Mouse (Mus musculus): ENCODE data around the gene Slc9a9. TPM values are rescaled to one million over a fixed set of nuclear protein-coding genes. Genes with fewer than 3 reads are reported as not detected.

Gene Slc9a9
- polyA plus RNA-seq, 1 experiment from 2014 or later, result 6.3 TPM

DNA sequence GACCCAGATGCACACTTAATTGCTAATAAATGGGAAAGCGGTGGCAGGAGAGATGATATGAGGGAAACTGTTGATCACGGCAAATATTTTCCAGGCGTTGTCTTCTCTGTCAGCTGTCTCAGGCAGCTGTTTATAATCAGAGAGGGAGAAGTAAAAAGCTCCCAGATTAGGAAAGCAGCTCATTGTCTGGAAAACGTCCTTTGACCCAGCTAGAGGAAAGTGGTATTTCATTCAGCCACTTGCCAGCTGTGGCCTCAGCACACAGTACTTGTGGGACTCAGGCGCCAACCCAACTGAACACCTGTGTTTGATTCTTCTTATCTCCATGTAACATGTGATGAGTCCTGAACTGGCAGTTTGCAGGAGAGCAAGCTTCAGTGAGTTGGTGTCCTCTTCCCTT, 252.4 kb downstream of the Slc9a9 start:
- Histone ChIP-seq H3K4me2 (replicated peaks) (no peak overlapping the region), H3K4me1 (replicated peaks; ENCODE audit: control insufficient read depth, insufficient read depth, low read length) (no peaks in the 10 kb centered on the region), H3K27me3 (ENCODE audit: control insufficient read depth, insufficient read depth, low read length) (no peaks in the 10 kb centered on the region), H3K9me3 (ENCODE audit: control insufficient read depth, low read length) (no peaks in the 10 kb centered on the region), H3K9ac (no peak overlapping the region), H3K4me3 (replicated peaks; ENCODE audit: low read length) (no peak overlapping the region), H3K36me3 (replicated peaks; ENCODE audit: control insufficient read depth, insufficient read depth) (no peaks in the 10 kb centered on the region), H3K27ac (no peak overlapping the region)
- 67% methylated on average over 5 of the region's 5 CpGs for WGBS
- DNase-seq (ENCODE audit: low spot score), result no peak
- ATAC-seq (ENCODE audit: low FRiP score), result no peak

DNA sequence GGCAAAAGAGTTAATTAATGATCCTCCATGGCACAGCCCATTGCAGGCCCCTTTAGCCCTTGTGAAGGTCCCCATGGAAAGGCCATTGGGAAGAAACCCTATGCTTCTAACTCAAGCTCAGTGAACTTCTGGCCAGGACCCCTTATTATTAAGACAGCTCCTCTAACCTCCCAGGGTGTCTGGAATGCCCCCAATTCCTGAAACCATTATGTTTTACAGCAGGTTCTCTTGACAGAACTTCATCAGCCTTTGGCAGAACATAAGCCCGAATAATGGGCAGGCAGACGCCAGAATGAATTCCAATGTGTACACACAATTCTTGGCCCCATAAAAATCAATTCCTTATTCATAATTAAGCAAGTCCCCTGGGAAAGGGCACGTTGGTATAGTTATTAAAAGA, 256.1 kb downstream of the Slc9a9 start:
- DNase-seq (ENCODE audit: low spot score) (no peak), ATAC-seq (ENCODE audit: low FRiP score) (no peak)
- Histone ChIP-seq H3K4me2 (replicated peaks) (no peak overlapping the region), H3K27ac (no peak overlapping the region), H3K4me3 (replicated peaks; ENCODE audit: low read length) (no peak overlapping the region), H3K9ac (no peak overlapping the region), H3K36me3 (replicated peaks; ENCODE audit: control insufficient read depth, insufficient read depth) (no peaks in the 10 kb centered on the region), H3K4me1 (replicated peaks; ENCODE audit: control insufficient read depth, insufficient read depth, low read length) (no peaks in the 10 kb centered on the region), H3K9me3 (ENCODE audit: control insufficient read depth, low read length) (0 out of 2 replicates have a peak, but pooled peaks cover 8% of the 10 kb centered on the region), H3K27me3 (ENCODE audit: control insufficient read depth, insufficient read depth, low read length) (no peaks in the 10 kb centered on the region)
- 51% methylated on average over 3 of the region's 3 CpGs for WGBS

DNA sequence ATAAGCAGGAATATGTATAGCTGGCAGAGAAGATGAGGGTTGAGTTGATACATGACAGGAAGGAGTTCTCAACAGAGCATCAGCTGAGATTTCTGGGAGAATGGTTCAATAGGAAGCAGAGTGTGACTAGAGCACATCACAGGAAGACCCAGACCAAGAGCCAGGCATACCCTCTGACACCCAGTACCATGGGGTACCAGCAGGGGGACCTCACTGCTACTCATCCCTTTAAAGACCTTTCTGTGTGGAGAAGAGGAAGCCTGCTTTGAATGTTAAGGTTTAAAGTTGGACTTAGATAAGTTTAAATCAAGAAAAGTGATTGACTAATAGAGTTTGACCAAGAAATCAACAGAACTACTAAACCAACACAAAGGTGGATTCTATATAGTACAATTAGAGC, 257.4 kb downstream of the Slc9a9 start:
- H3K27ac ChIP-seq, result no peak overlapping the region
- DNase-seq (ENCODE audit: low spot score), result no peak
- no peaks in the 10 kb centered on the region for H3K27me3 ChIP-seq (ENCODE audit: control insufficient read depth, insufficient read depth, low read length)
- no peak for ATAC-seq (ENCODE audit: low FRiP score)
- no peaks in the 10 kb centered on the region for H3K4me1 ChIP-seq (replicated peaks; ENCODE audit: control insufficient read depth, insufficient read depth, low read length)
- H3K4me3 ChIP-seq (replicated peaks; ENCODE audit: low read length), result no peak overlapping the region
- no peak overlapping the region for H3K9ac ChIP-seq
- no peaks in the 10 kb centered on the region for H3K36me3 ChIP-seq (replicated peaks; ENCODE audit: control insufficient read depth, insufficient read depth)
- H3K9me3 ChIP-seq (ENCODE audit: control insufficient read depth, low read length), result 0 out of 2 replicates have a peak, but pooled peaks cover 8% of the 10 kb centered on the region
- H3K4me2 ChIP-seq (replicated peaks), result no peak overlapping the region

DNA sequence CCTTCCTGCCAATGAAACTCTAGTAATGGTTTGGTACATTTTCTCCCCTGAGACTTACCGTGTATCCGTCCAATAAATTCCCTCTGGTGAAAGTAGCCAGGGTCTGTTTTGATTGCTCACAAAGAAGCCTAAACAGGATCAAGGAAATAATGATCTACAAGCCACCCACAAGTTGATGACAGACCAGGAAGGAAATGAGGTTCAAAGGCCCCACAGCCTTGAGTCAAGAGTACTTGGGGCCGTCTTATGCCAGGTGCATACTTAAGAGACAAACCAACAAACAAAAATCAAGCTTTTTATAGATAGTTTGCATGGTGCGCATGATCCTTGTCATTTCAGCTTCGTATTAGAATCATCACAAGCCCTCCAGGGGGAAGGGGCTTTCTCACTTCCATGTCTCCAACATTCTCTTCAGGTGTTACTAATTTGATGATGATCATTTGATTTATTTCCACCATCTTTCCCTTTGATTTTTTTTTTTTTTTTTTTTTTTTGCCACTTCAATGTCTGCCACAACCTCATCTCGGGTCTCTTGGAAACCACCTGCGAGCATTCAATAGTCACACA, 275.9 kb downstream of the Slc9a9 start:
- WGBS, result 88% methylated on average over 7 of the region's 7 CpGs

GRCm38 (mm10) chr9:94947246-94947645, 277.5 kb downstream of the Slc9a9 start:
- 73% methylated on average over 7 of the region's 7 CpGs for WGBS
- no peaks in the 10 kb centered on the region for H3K9me3 ChIP-seq (ENCODE audit: control insufficient read depth, low read length)
- H3K27ac ChIP-seq, result no peak overlapping the region
- no peak overlapping the region for H3K4me2 ChIP-seq (replicated peaks)
- no peaks in the 10 kb centered on the region for H3K4me1 ChIP-seq (replicated peaks; ENCODE audit: control insufficient read depth, insufficient read depth, low read length)
- no peaks in the 10 kb centered on the region for H3K36me3 ChIP-seq (replicated peaks; ENCODE audit: control insufficient read depth, insufficient read depth)
- ATAC-seq (ENCODE audit: low FRiP score) (no peak), DNase-seq (ENCODE audit: low spot score) (no peak)
- H3K9ac ChIP-seq, result no peak overlapping the region
- no peaks in the 10 kb centered on the region for H3K27me3 ChIP-seq (ENCODE audit: control insufficient read depth, insufficient read depth, low read length)
- no peak overlapping the region for H3K4me3 ChIP-seq (replicated peaks; ENCODE audit: low read length)

More for the DNA sequence above, 275.9 kb downstream of the Slc9a9 start:
- H3K9me3 ChIP-seq (ENCODE audit: control insufficient read depth, low read length), result no peaks in the 10 kb centered on the region
- no peaks in the 10 kb centered on the region for H3K27me3 ChIP-seq (ENCODE audit: control insufficient read depth, insufficient read depth, low read length)
- no peak for ATAC-seq (ENCODE audit: low FRiP score)
- H3K4me1 ChIP-seq (replicated peaks; ENCODE audit: control insufficient read depth, insufficient read depth, low read length), result no peaks in the 10 kb centered on the region
- no peak overlapping the region for H3K9ac ChIP-seq
- no peak overlapping the region for H3K4me3 ChIP-seq (replicated peaks; ENCODE audit: low read length)
- no peaks in the 10 kb centered on the region for H3K36me3 ChIP-seq (replicated peaks; ENCODE audit: control insufficient read depth, insufficient read depth)
- DNase-seq (ENCODE audit: low spot score), result no peak
- no peak overlapping the region for H3K27ac ChIP-seq
- H3K4me2 ChIP-seq (replicated peaks), result no peak overlapping the region

GRCm38 (mm10) chr9:94950676-94951075, 281.0 kb downstream of the Slc9a9 start:
- no peaks in the 10 kb centered on the region for H3K4me1 ChIP-seq (replicated peaks; ENCODE audit: control insufficient read depth, insufficient read depth, low read length)
- H3K27me3 ChIP-seq (ENCODE audit: control insufficient read depth, insufficient read depth, low read length), result no peaks in the 10 kb centered on the region
- no peaks in the 10 kb centered on the region for H3K36me3 ChIP-seq (replicated peaks; ENCODE audit: control insufficient read depth, insufficient read depth)
- H3K27ac ChIP-seq, result no peak overlapping the region
- no peak overlapping the region for H3K4me2 ChIP-seq (replicated peaks)
- ATAC-seq (ENCODE audit: low FRiP score) (no peak), DNase-seq (ENCODE audit: low spot score) (no peak)
- WGBS, result 78% methylated on average over 3 of the region's 3 CpGs
- H3K4me3 ChIP-seq (replicated peaks; ENCODE audit: low read length), result no peak overlapping the region
- H3K9me3 ChIP-seq (ENCODE audit: control insufficient read depth, low read length), result no peaks in the 10 kb centered on the region
- no peak overlapping the region for H3K9ac ChIP-seq

DNA sequence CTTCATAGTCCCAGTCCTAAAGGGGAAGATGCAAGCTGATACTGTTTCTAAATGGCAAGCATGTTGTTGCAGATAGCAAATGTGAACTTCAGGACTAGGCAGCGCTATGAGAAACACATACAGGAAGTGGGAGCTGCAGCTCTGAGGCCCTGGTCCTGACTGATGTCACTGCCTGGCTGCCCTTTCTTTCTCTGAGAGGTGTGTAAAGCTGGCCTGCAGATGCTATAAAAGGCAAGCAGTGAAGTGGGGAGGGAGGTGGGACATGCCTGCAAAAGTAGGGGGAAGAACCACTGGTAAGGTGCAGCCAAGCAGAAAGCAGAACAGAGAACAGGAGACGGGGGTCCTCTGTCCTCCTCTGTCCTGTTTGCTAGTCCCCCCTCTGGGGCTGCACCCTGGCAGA, 285.9 kb downstream of the Slc9a9 start:
- Histone ChIP-seq H3K4me1 (replicated peaks; ENCODE audit: control insufficient read depth, insufficient read depth, low read length) (no peaks in the 10 kb centered on the region), H3K36me3 (replicated peaks; ENCODE audit: control insufficient read depth, insufficient read depth) (no peaks in the 10 kb centered on the region), H3K9ac (no peak overlapping the region), H3K4me2 (replicated peaks) (no peak overlapping the region), H3K9me3 (ENCODE audit: control insufficient read depth, low read length) (no peaks in the 10 kb centered on the region), H3K27ac (no peak overlapping the region), H3K27me3 (ENCODE audit: control insufficient read depth, insufficient read depth, low read length) (no peaks in the 10 kb centered on the region), H3K4me3 (replicated peaks; ENCODE audit: low read length) (no peak overlapping the region)
- 58% methylated on average over 2 of the region's 2 CpGs for WGBS
- ATAC-seq (ENCODE audit: low FRiP score), result no peak
- DNase-seq (ENCODE audit: low spot score), result no peak

DNA sequence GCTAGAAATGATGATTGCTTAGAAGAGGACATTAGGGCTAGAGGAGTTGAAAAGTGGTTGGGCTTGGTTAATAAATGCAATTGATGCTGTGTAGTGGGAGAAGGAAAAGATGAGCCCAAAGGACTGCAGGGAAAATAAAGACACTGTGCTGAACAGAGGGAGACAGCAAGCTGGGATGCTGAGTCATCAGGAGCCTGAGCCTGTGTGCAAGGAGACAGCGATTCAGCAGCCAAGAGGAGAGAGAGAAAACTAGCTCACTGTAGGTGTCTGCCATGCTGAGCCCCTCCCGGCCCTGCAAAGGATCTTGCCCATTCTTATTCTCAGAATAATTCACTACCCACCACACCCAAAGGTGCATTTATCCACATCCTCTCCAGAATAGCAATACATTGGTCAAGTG, 288.7 kb downstream of the Slc9a9 start:
- Histone ChIP-seq H3K27me3 (ENCODE audit: control insufficient read depth, insufficient read depth, low read length) (no peaks in the 10 kb centered on the region), H3K36me3 (replicated peaks; ENCODE audit: control insufficient read depth, insufficient read depth) (no peaks in the 10 kb centered on the region), H3K27ac (no peak overlapping the region), H3K4me3 (replicated peaks; ENCODE audit: low read length) (no peak overlapping the region), H3K4me2 (replicated peaks) (no peak overlapping the region), H3K9me3 (ENCODE audit: control insufficient read depth, low read length) (no peaks in the 10 kb centered on the region), H3K9ac (no peak overlapping the region), H3K4me1 (replicated peaks; ENCODE audit: control insufficient read depth, insufficient read depth, low read length) (no peaks in the 10 kb centered on the region)
- 65% methylated on average over 2 of the region's 2 CpGs for WGBS
- ATAC-seq (ENCODE audit: low FRiP score) (no peak), DNase-seq (ENCODE audit: low spot score) (no peak)

DNA sequence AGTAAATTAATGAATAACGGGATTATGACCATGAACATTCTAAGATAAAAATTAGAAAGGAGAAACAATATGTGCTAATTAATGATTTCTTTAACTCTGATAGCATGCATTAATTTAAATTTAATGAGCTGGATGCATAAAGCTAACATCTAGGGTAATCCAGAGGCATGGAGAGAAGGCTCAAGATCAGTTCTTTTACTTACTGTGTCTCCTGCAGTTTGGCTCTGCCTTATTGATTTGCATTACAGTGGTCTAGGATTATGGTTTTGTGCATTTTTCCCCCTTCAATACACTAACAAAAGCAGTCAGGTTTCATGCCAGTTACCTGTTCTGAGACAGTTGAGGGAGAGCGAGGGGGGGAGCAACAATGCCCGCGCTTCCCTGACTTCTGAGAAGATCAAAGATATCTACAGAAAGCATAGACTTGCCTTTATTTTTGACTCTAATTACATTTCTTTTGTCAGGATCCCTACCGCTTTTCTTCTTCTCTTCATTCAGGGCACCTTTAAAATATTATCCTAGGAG, 298.9 kb downstream of the Slc9a9 start:
- Histone ChIP-seq H3K27ac (no peak overlapping the region), H3K9ac (no peak overlapping the region), H3K9me3 (ENCODE audit: control insufficient read depth, low read length) (no peaks in the 10 kb centered on the region; the same call in 1 of the 2 replicates), H3K36me3 (replicated peaks; ENCODE audit: control insufficient read depth, insufficient read depth) (no peaks in the 10 kb centered on the region), H3K4me3 (replicated peaks; ENCODE audit: low read length) (no peak overlapping the region), H3K4me1 (replicated peaks; ENCODE audit: control insufficient read depth, insufficient read depth, low read length) (no peaks in the 10 kb centered on the region), H3K4me2 (replicated peaks) (no peak overlapping the region), H3K27me3 (ENCODE audit: control insufficient read depth, insufficient read depth, low read length) (no peaks in the 10 kb centered on the region)
- DNase-seq (ENCODE audit: low spot score) (no peak), ATAC-seq (ENCODE audit: low FRiP score) (no peak)
- WGBS, result 54% methylated on average over 5 of the region's 5 CpGs

DNA sequence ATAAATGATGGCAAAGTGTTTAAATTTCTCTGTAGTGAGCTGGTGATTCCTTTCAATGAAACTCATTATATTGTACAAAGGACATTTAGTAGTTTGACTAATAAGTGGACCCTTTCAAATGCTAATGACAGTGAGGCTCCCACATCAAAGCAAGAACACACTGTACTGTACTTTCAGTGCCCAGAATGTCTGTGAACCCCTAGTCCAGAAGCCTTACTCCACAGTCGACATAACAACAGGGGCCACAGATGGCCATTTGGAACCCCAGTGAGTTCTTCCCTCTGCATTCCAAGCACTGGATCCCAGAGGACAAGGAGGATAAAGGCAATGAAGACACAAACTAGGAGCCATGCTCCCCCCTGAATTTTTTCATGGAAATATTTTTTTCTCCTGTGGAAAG, 299.4 kb downstream of the Slc9a9 start:
- no peak overlapping the region for H3K27ac ChIP-seq
- no peak overlapping the region for H3K4me2 ChIP-seq (replicated peaks)
- H3K9me3 ChIP-seq (ENCODE audit: control insufficient read depth, low read length), result no peaks in the 10 kb centered on the region; the same call in 1 of the 2 replicates
- DNase-seq (ENCODE audit: low spot score), result no peak
- no peaks in the 10 kb centered on the region for H3K4me1 ChIP-seq (replicated peaks; ENCODE audit: control insufficient read depth, insufficient read depth, low read length)
- 16% methylated on average over 1 of the region's 1 CpGs for WGBS
- 0 out of 2 replicates have a peak, but pooled peaks have one; percentile 31 for ATAC-seq (ENCODE audit: low FRiP score)
- no peaks in the 10 kb centered on the region for H3K27me3 ChIP-seq (ENCODE audit: control insufficient read depth, insufficient read depth, low read length)
- H3K9ac ChIP-seq, result no peak overlapping the region
- H3K36me3 ChIP-seq (replicated peaks; ENCODE audit: control insufficient read depth, insufficient read depth), result no peaks in the 10 kb centered on the region
- H3K4me3 ChIP-seq (replicated peaks; ENCODE audit: low read length), result no peak overlapping the region
